Mouse (Mus musculus) embryonic facial prominence, embryonic 11.5 days (tissue): ENCODE data around the gene C1qtnf3. TPM values are rescaled to one million over a fixed set of nuclear protein-coding genes. Genes with fewer than 3 reads are reported as not detected.

Source experiments
- ATAC-seq: fragments of 200-750 bp; cut with Nextera tagmentation; replicated peaks from 2 replicates; pipeline ENCODE4 v1.8.0; 2017; ENCODE audit warnings: low read depth; ENCODE audit not compliant: insufficient number of reproducible peaks, low FRiP score, low TSS enrichment
- DNase-seq: peaks from one replicate; pipeline ENCODE4 v3.0.0-alpha.2; 2015; ENCODE audit warnings: low spot score
- H3K27ac ChIP-seq: fragments of 300-500 bp; sonication (generic); replicated peaks from 2 replicates; pipeline ENCODE4 v1.5.1; 2014; ENCODE audit warnings: mild to moderate bottlenecking, low read depth, low read length, control low read depth
- H3K27me3 ChIP-seq: fragments of 300-500 bp; sonication (generic); 2 replicates; pipeline ENCODE4 v1.6.1; 2014; ENCODE audit warnings: mild to moderate bottlenecking, low read length, moderate library complexity, mixed read lengths; ENCODE audit not compliant: control insufficient read depth, insufficient read depth
- H3K36me3 ChIP-seq: fragments of 300-500 bp; sonication (generic); replicated peaks from 2 replicates; pipeline ENCODE4 v1.6.1; 2014; ENCODE audit warnings: low read depth, mild to moderate bottlenecking, low read length, moderate library complexity, mixed read lengths; ENCODE audit not compliant: control insufficient read depth, insufficient read depth
- H3K4me1 ChIP-seq: fragments of 300-500 bp; sonication (generic); 2 replicates; pipeline ENCODE4 v1.6.1; 2014; ENCODE audit warnings: low read length, mixed read lengths; ENCODE audit not compliant: control insufficient read depth, insufficient read depth
- H3K4me2 ChIP-seq: fragments of 300-500 bp; sonication (generic); 2 replicates; pipeline ENCODE4 v1.6.1; 2014; ENCODE audit warnings: low read depth, mild to moderate bottlenecking, control low read depth, low read length, moderate library complexity
- H3K4me3 ChIP-seq: fragments of 300-500 bp; sonication (generic); 2 replicates; pipeline ENCODE4 v1.5.1; 2014; ENCODE audit warnings: low read depth, low read length, control low read depth
- H3K9ac ChIP-seq: fragments of 300-500 bp; sonication (generic); replicated peaks from 2 replicates; pipeline ENCODE4 v1.6.1; 2014; ENCODE audit warnings: mild to moderate bottlenecking, control low read depth, low read length
- H3K9me3 ChIP-seq: fragments of 300-500 bp; sonication (generic); replicated peaks from 2 replicates; pipeline ENCODE4 v1.6.1; 2016; ENCODE audit warnings: mild to moderate bottlenecking, low read length, inconsistent platforms, mixed read lengths; ENCODE audit not compliant: control insufficient read depth
- WGBS: fragments of 180-500 bp; shearing (Covaris S2); extraction: QIAGEN DNeasy Blood & Tissue Kit; methylation state at CpG from one replicate; pipeline ENCODE4 v1.1.7; 2014; 5-methylcytosine and 5-hydroxymethylcytosine counted together
- polyA plus RNA-seq: library from polyadenylated mRNA; unstranded; fragments of >200 nt; fragmentation: Nextera tagmentation; extraction: Ambion mirVana; gene quantifications from 2 replicates; pipeline ENCODE4 v1.2.1, GENCODE M21; 2014

The C1qtnf3 gene
- polyA plus RNA-seq: 1.2 and 4.0 TPM in 2 replicates

GRCm38 (mm10) chr15:10951951-10952759 is at the start of gene C1qtnf3:
Gene C1qtnf3 (plus strand): TSS chr15:10952332.
- H3K4me3 ChIP-seq: no peak within 1 kb of the TSS
- no peak within 1 kb of the TSS for H3K27ac ChIP-seq
- no peaks in the 10 kb centered on the region for H3K27me3 ChIP-seq
- no peaks in the 10 kb centered on the region for H3K36me3 ChIP-seq
- no peaks in the 10 kb centered on the region for H3K9me3 ChIP-seq
- no peaks in the 10 kb centered on the region for H3K4me1 ChIP-seq
- WGBS: 83% methylated on average over 23 of the region's 23 CpGs
- H3K4me2 ChIP-seq: no peak within 1 kb of the TSS
- ATAC-seq: no peak
- H3K9ac ChIP-seq: no peak within 1 kb of the TSS
- DNase-seq: no peak

- Histone ChIP-seq H3K4me2 (no peak overlapping the region), H3K36me3 (no peaks in the 10 kb centered on the region), H3K4me1 (no peaks in the 10 kb centered on the region), H3K27me3 (no peaks in the 10 kb centered on the region), H3K9ac (no peak overlapping the region), H3K27ac (no peak overlapping the region), H3K9me3 (no peaks in the 10 kb centered on the region), H3K4me3 (no peak overlapping the region)
- DNase-seq (no peak), ATAC-seq (no peak)
- 71% methylated on average over 4 of the region's 4 CpGs for WGBS
Observed at GRCm38 (mm10) chr15:10902360-10902759, 49.8 kb upstream of the C1qtnf3 start.

- DNase-seq: no peak
- Histone ChIP-seq H3K4me3 (no peak overlapping the region), H3K4me2 (no peak overlapping the region), H3K36me3 (no peaks in the 10 kb centered on the region), H3K4me1 (no peaks in the 10 kb centered on the region), H3K9ac (no peak overlapping the region), H3K27ac (no peak overlapping the region), H3K27me3 (no peaks in the 10 kb centered on the region), H3K9me3 (no peaks in the 10 kb centered on the region)
- ATAC-seq: no peak
- WGBS: 82% methylated on average over 4 of the region's 4 CpGs
Observed at GRCm38 (mm10) chr15:10916611-10917311, 35.4 kb upstream of the C1qtnf3 start.

- DNase-seq: no peak
- WGBS: 92% methylated on average over 3 of the region's 3 CpGs
- H3K36me3 ChIP-seq: no peaks in the 10 kb centered on the region
- H3K4me1 ChIP-seq: no peaks in the 10 kb centered on the region
- no peaks in the 10 kb centered on the region for H3K27me3 ChIP-seq
- H3K4me3 ChIP-seq: no peak overlapping the region
- H3K9ac ChIP-seq: no peak overlapping the region
- H3K9me3 ChIP-seq: no peaks in the 10 kb centered on the region
- no peak overlapping the region for H3K27ac ChIP-seq
- no peak for ATAC-seq
- H3K4me2 ChIP-seq: no peak overlapping the region
Observed at GRCm38 (mm10) chr15:10917312-10917660, 34.8 kb upstream of the C1qtnf3 start.

GRCm38 (mm10) chr15:10920212-10920611 is 31.9 kb upstream of the C1qtnf3 start:
- Histone ChIP-seq H3K36me3 (no peaks in the 10 kb centered on the region), H3K4me3 (no peak overlapping the region), H3K9ac (no peak overlapping the region), H3K4me2 (no peak overlapping the region), H3K4me1 (no peaks in the 10 kb centered on the region), H3K27ac (no peak overlapping the region), H3K27me3 (no peaks in the 10 kb centered on the region), H3K9me3 (no peaks in the 10 kb centered on the region)
- ATAC-seq: no peak
- 72% methylated on average over 5 of the region's 5 CpGs for WGBS
- no peak for DNase-seq

GRCm38 (mm10) chr15:10921064-10921463 is 31.1 kb upstream of the C1qtnf3 start:
- Histone ChIP-seq H3K27ac (no peak overlapping the region), H3K4me3 (no peak overlapping the region), H3K27me3 (no peaks in the 10 kb centered on the region), H3K36me3 (no peaks in the 10 kb centered on the region), H3K9me3 (no peaks in the 10 kb centered on the region), H3K9ac (no peak overlapping the region), H3K4me2 (no peak overlapping the region), H3K4me1 (no peaks in the 10 kb centered on the region)
- DNase-seq: peak; percentile 50
- 32% methylated on average over 4 of the region's 4 CpGs for WGBS
- ATAC-seq: no peak

- ATAC-seq (no peak), DNase-seq (no peak)
- no peaks in the 10 kb centered on the region for H3K9me3 ChIP-seq
- H3K9ac ChIP-seq: no peak overlapping the region
- H3K4me2 ChIP-seq: no peak overlapping the region
- H3K27ac ChIP-seq: no peak overlapping the region
- no peak overlapping the region for H3K4me3 ChIP-seq
- H3K36me3 ChIP-seq: no peaks in the 10 kb centered on the region
- H3K27me3 ChIP-seq: no peaks in the 10 kb centered on the region
- no peaks in the 10 kb centered on the region for H3K4me1 ChIP-seq
Observed at GRCm38 (mm10) chr15:10922061-10922460, 30.1 kb upstream of the C1qtnf3 start.

GRCm38 (mm10) chr15:10922570-10922969 is 29.6 kb upstream of the C1qtnf3 start:
- Histone ChIP-seq H3K9ac (no peak overlapping the region), H3K27me3 (no peaks in the 10 kb centered on the region), H3K4me1 (no peaks in the 10 kb centered on the region), H3K9me3 (no peaks in the 10 kb centered on the region), H3K4me2 (no peak overlapping the region), H3K36me3 (no peaks in the 10 kb centered on the region), H3K27ac (no peak overlapping the region), H3K4me3 (no peak overlapping the region)
- ATAC-seq (no peak), DNase-seq (no peak)
- WGBS: 42% methylated on average over 3 of the region's 3 CpGs
